Mouse (Mus musculus): ENCODE measurements around the gene Haus3. TPM values are rescaled to one million over a fixed set of nuclear protein-coding genes. Genes with fewer than 3 reads are reported as not detected.

Gene Haus3
- total RNA-seq (2021) = 1 to 10 TPM; 5.8 to 7.5 TPM
- long read RNA-seq, experiment 1, partial matches to known transcripts = 1 of 4 reads
- long read RNA-seq, experiment 1, other reads (novel, unspliced or antisense) = 0 of 4 reads
- long read RNA-seq, experiment 2, transcript Haus3-201 (5 exons, 2,073 nt) = major isoform, 11 of 14 reads
- long read RNA-seq, experiment 2, partial matches to known transcripts = 3 of 14 reads
- long read RNA-seq, experiment 2, other reads (novel, unspliced or antisense) = 0 of 14 reads

DNA sequence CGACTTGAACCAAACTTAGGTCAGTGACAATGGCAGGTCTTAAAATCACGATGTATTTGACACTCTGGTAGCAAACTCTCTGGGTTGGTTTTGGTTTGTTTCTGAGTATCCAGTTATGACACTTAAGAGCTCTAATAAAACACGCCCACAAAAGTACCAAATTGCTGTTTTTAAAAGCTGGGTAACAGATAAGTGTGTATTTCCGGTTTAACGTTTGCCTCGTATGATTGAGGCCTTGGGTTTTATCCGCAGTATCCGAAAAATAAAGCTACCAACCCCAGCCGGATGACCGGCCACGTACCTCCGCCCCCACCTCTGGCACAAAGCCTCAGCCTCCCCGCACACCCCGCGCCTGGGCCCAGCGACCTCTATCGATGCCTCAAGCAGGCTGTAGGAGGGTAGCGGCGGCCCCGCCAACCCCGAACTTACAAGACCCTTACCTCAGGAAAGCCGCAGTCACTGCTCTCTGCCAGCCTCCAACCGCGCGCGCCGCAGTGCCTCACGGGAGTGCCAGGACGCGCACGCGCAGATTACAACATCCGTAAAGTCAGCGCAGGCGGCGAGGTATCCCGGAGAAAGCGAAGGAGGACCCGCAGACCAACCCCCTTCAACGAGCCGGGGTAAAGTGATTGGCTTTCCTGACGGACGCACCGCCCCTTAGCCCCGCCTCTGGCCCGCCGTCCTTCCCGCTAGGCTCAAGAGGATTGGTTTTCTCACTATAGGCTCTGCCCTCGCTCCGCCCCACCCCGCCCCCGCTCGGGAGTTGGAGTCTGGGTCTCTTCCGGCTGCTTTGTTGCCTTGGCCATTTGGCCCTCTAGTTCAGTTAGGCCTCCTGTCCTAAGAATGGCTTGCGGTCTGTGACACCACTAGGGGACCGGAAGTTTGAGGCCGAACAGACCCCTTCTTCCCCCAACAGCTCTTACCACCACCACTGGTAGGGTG lies at the start of gene Haus3, which contains the start of gene Poln:
Gene Haus3 (minus strand): TSS at position 578 of the 942 bp plus-strand sequence.
Gene Poln (minus strand): TSS at position 499 of the 942 bp plus-strand sequence.
- DNase-seq (ENCODE audit: low spot score in 2 of 2) = peak; percentile 95 to 99

DNA sequence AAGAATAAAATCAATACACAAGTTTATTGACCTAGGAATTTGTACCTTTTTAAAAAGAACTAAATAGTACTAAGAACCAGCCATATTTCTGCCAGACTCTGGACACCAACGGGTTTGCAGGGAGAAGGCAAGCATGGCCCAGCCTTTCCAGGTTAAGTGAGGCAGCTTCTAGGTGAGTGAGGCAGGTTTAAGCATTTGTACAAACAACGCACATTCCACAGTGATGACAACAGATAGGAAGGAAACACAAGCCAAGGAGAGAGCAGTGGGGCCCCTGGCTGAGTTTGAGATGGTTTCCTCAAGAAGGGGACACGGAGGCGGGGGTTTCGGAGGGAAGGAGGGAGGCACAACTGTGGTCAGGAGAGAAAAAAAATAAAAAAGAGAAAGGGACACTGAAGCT lies 49.3 kb upstream of the Haus3 start:
- DNase-seq (ENCODE audit: low spot score in 2 of 2) = no peak

GRCm38 (mm10) chr5:34217756-34218155 lies 48.4 kb upstream of the Haus3 start:
- no peak for DNase-seq (ENCODE audit: low spot score in 2 of 2)

GRCm38 (mm10) chr5:34216025-34216424 lies 46.7 kb upstream of the Haus3 start:
- DNase-seq (ENCODE audit: low spot score in 2 of 2) = no peak

DNA sequence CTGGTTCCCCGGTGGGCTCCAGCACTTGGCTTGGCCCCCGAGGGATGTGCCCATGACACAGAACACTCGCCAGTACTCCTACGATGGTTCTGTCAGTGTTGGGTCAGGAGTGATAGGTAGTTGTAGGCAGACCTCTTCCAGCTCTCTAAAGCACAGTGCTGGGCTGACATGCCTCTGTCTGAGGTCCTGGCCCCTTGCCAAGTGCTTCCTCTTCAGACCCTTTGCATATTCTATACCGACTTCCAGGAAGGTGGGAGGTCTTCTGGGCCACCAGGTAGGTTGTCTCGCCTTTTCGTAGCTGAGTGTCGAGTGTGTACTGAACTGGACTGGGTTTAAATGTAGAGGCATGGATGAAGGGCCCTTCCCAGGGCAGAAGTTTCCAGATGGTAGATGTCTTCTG lies 44.3 kb upstream of the Haus3 start:
- DNase-seq (ENCODE audit: low spot score in 2 of 2) = no peak

DNA sequence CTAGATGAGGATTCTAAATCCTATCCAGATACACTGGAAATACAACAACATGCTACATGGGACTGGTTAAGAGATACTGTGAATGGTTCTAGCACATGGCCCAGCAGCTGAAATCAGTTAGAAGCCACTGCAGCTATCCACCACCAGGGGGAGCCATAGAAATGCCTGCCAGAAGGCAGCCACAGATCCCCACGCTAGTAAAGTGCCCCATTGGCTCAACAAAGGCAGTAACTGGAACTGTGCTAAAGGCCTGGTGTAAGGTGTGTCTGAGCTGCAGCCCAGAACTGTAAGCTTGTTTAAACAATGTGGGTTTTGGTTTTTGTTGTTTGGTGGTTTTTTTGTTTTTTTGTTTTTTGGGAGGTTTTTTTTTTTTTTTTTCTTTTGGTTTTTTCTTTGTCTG lies 41.0 kb upstream of the Haus3 start:
- peak; percentile 64 to 83 for DNase-seq (ENCODE audit: low spot score in 2 of 2)

- DNase-seq (ENCODE audit: low spot score in 2 of 2) = no peak
Measured at GRCm38 (mm10) chr5:34207503-34207902, 38.2 kb upstream of the Haus3 start.

GRCm38 (mm10) chr5:34205788-34206187 lies 36.5 kb upstream of the Haus3 start:
- DNase-seq (ENCODE audit: low spot score in 2 of 2) = no peak

GRCm38 (mm10) chr5:34204911-34205310 lies 35.6 kb upstream of the Haus3 start:
- DNase-seq (ENCODE audit: low spot score in 2 of 2) = no peak

DNA sequence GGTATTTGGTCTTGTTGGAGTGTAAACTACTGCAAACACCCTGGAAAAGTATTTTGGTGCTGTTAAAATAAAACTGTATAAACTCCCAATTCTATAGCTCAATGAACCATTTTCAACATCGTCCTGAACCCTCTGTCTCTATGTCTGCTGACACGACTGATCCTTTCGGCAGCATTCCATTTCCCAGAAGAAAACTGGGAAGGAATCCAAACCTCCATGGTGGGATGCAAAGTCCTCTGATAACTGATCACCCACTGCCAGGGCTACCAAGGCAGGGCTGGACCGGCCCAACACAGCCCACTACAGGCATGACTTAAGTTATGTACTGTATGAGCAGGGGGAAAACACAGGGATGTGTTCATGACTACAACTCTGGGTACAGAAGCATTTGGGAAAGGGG lies 32.7 kb upstream of the Haus3 start:
- DNase-seq (ENCODE audit: low spot score in 2 of 2) = no peak

DNA sequence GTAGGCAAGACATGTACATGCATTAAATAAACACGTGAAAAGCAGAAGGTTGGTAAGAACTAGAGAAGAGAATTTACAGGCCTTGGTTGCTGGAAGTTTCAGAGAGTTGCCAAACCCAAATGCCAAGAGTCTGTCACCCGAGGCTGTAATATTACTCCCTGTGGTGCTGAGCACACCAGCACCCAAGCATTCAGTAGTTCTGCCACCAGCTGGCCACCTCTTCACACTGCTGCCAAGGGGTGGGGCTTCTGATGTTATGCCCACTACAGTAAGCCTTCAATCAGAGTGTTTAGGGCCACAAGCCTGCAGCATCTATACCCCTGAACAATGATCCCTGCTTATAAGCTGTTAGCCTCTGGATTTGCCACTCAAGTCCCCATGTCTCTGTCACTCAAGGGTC lies 32.1 kb upstream of the Haus3 start:
- DNase-seq (ENCODE audit: low spot score in 2 of 2) = no peak

GRCm38 (mm10) chr5:34198615-34199014 lies 29.3 kb upstream of the Haus3 start:
- no peak for DNase-seq (ENCODE audit: low spot score in 2 of 2)

DNA sequence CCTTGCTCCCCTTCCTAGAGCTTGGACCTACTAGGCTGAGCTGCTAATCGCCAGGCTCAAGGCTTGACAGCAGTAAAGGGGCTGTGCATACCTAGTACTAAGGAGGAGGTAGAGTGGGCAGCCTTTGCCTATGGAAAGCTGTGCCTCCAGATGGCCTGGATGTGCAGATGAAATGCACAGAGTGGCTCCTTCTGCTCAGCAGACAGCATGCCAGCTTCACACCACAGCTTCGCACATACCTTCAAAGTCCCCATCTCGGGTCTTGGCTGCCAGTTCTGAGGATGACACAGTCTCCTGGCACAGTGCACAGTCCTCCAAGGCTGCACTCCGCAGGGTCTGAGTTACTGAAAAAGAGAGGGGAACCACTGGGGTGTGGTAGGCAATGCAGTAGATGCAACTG lies 27.9 kb upstream of the Haus3 start:
- DNase-seq (ENCODE audit: low spot score in 2 of 2) = no peak

- DNase-seq (ENCODE audit: low spot score in 2 of 2) = no peak
Measured at GRCm38 (mm10) chr5:34196423-34196822, 27.1 kb upstream of the Haus3 start.

- no peak for DNase-seq (ENCODE audit: low spot score in 2 of 2)
Measured at GRCm38 (mm10) chr5:34195786-34196185, 26.5 kb upstream of the Haus3 start.

DNA sequence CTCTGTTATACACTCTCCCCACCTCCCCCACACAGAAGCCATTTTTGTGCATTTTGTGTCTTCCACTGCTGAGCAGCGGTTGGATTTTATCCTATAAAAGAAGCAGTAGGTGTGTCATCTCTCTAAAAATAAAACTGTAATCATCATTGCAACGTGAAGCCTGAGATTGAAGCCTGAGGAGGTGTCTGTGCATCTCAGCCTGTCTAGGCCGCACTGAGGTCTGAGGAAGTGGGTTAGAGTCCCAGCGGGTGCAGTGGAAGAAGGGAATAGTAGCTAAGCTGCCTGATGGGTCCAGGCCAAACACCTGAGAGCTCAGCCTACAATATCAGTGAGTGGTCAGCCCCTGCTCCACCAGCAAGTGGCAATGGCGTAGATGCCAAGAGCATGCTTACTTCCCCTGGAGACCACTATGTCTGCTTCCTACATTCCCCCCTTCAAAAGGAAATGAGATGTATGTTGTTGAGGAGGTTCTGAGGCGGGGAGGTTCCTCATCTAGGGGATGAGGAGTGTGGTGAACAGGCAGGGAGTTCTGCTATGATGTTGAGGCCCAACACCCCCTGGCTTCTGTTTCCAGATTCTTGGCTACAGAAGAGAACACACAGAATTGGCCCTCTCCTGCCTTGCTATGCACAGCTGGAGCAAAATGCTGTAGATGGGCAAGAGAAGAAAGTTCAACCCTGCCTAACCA lies 25.8 kb upstream of the Haus3 start:
- DNase-seq (ENCODE audit: low spot score in 2 of 2) = no peak

GRCm38 (mm10) chr5:34194426-34194825 lies 25.1 kb upstream of the Haus3 start:
- no peak for DNase-seq (ENCODE audit: low spot score in 2 of 2)

- no peak for DNase-seq (ENCODE audit: low spot score in 2 of 2)
Measured at GRCm38 (mm10) chr5:34191843-34192242, 22.5 kb upstream of the Haus3 start.

GRCm38 (mm10) chr5:34191021-34191420 lies 21.7 kb upstream of the Haus3 start:
- no peak for DNase-seq (ENCODE audit: low spot score in 2 of 2)

DNA sequence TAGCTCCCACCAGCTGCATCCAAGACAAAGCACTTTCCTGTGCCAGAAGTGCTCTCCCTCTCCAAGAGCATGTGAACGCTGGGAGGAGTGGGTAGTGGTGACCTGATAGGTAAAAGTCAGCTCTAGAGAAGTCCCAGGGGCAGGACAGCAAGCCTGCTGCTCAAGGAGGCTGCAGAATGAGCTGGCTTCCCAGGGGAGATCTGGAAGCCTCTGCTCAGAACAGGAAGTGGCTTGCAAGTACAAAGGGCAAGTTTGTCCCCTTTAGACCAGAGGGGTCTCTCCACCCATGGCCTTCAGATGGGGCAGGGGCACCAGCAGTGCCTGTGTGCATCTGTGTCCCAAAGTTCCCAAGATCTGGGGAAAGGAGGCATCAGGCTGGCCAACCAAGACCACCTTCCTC lies 20.2 kb upstream of the Haus3 start:
- DNase-seq (ENCODE audit: low spot score in 2 of 2) = no peak

GRCm38 (mm10) chr5:34188856-34189255 lies 19.5 kb upstream of the Haus3 start:
- DNase-seq (ENCODE audit: low spot score in 2 of 2) = no peak
